In genomic region chr5:30587681-30588300, GRCm38 (mm10) we compare ENCODE assay signal across 8 mouse cellular contexts. TPM values are rescaled to one million over a fixed set of nuclear protein-coding genes. Genes with fewer than 3 reads are reported as not detected.
A peak's percentile ranks its signal among the peaks of the same experiment; 100 is the strongest.
DNase-seq lines count a peak whose midpoint lies in the region; ATAC-seq lines count a peak whose summit lies in the region.

TSS of gene Kcnk3 (plus strand) at chr5:30588170.

- peak within 1 kb of the TSS; percentile 79 for H3K4me2 ChIP-seq in kidney, embryonic 14.5 days (replicated peaks; ENCODE audit: low read depth, low read length)
- H3K4me2 ChIP-seq in liver, embryonic 15.5 days, result peak within 1 kb of the TSS; percentile 57
- H3K4me2 ChIP-seq in neural tube, embryonic 15.5 days, result peak within 1 kb of the TSS; percentile 90

- no peaks in the 10 kb centered on the region for H3K36me3 ChIP-seq in embryonic facial prominence, embryonic 10.5 days (replicated peaks)
- no peaks in the 10 kb centered on the region for H3K36me3 ChIP-seq in heart, embryonic 10.5 days
- H3K36me3 ChIP-seq in kidney, embryonic 14.5 days (ENCODE audit: control insufficient read depth, insufficient read depth, low read length), result no peaks in the 10 kb centered on the region
- no peaks in the 10 kb centered on the region for H3K36me3 ChIP-seq in liver, embryonic 15.5 days (replicated peaks)
- H3K36me3 ChIP-seq in neural tube, embryonic 15.5 days, result no peaks in the 10 kb centered on the region

- no peak within 1 kb of the TSS for H3K27ac ChIP-seq in embryonic facial prominence, embryonic 10.5 days (replicated peaks)
- H3K27ac ChIP-seq in heart, embryonic 10.5 days, result peak within 1 kb of the TSS; percentile 80
- no peak within 1 kb of the TSS for H3K27ac ChIP-seq in kidney, embryonic 14.5 days (ENCODE audit: low read depth, low read length)
- H3K27ac ChIP-seq in liver, embryonic 15.5 days (replicated peaks), result no peak within 1 kb of the TSS
- H3K27ac ChIP-seq in neural tube, embryonic 15.5 days (replicated peaks), result peak within 1 kb of the TSS; percentile 87

- peak within 1 kb of the TSS; percentile 34; the same call in 1 of the 2 replicates for H3K9ac ChIP-seq in kidney, embryonic 14.5 days (ENCODE audit: low read depth, low read length)
- no peak within 1 kb of the TSS for H3K9ac ChIP-seq in liver, embryonic 15.5 days
- peak within 1 kb of the TSS; percentile 76 for H3K9ac ChIP-seq in neural tube, embryonic 15.5 days (replicated peaks)

- peak; percentile 21 to 45 for DNase-seq in spleen, adult 18-20 months
- no peak for DNase-seq in spleen, adult 12 weeks (ENCODE audit: low spot score)
- peak; percentile 85 for DNase-seq in embryonic facial prominence, embryonic 10.5 days (ENCODE audit: low spot score)
- no peak for DNase-seq in heart, embryonic 10.5 days (ENCODE audit: low spot score)
- DNase-seq in urinary bladder, postnatal 10 days (ENCODE audit: low spot score), result peak; percentile 44

- peaks cover 91% of the 10 kb centered on the region for H3K27me3 ChIP-seq in embryonic facial prominence, embryonic 10.5 days (replicated peaks; ENCODE audit: low read depth, poor library complexity, severe bottlenecking)
- peaks cover 51% of the 10 kb centered on the region for H3K27me3 ChIP-seq in heart, embryonic 10.5 days (ENCODE audit: insufficient read depth, poor library complexity, severe bottlenecking)
- H3K27me3 ChIP-seq in kidney, embryonic 14.5 days (ENCODE audit: control insufficient read depth, insufficient read depth, low read length), result peaks cover 30% of the 10 kb centered on the region
- peaks cover 83% of the 10 kb centered on the region for H3K27me3 ChIP-seq in liver, embryonic 15.5 days
- H3K27me3 ChIP-seq in neural tube, embryonic 15.5 days (replicated peaks), result peaks cover 27% of the 10 kb centered on the region; the same call in 1 of the 2 replicates

- peak; percentile 78 for ATAC-seq in kidney, embryonic 14.5 days (ENCODE audit: low FRiP score, low TSS enrichment)
- no peak for ATAC-seq in liver, embryonic 15.5 days (ENCODE audit: insufficient read depth)
- peak; percentile 77 for ATAC-seq in neural tube, embryonic 15.5 days (ENCODE audit: low FRiP score)

- peak within 1 kb of the TSS; percentile 62 for H3K4me3 ChIP-seq in embryonic facial prominence, embryonic 10.5 days
- peak within 1 kb of the TSS; percentile 66 for H3K4me3 ChIP-seq in heart, embryonic 10.5 days
- peak within 1 kb of the TSS; percentile 37 for H3K4me3 ChIP-seq in kidney, embryonic 14.5 days (ENCODE audit: low read length)
- peak within 1 kb of the TSS; percentile 33 for H3K4me3 ChIP-seq in liver, embryonic 15.5 days (replicated peaks)
- peak within 1 kb of the TSS; percentile 66 for H3K4me3 ChIP-seq in neural tube, embryonic 15.5 days (replicated peaks)

- 3% methylated on average over 52 of the region's 54 CpGs for WGBS in embryonic facial prominence, embryonic 10.5 days
- WGBS in heart, embryonic 10.5 days, result 10% methylated on average over 14 of the region's 54 CpGs
- 0% methylated on average over 11 of the region's 54 CpGs for WGBS in kidney, embryonic 14.5 days
- WGBS in liver, embryonic 15.5 days (ENCODE audit: insufficient replicate concordance), result under 1% methylated on average over 39 of the region's 54 CpGs
- 0% methylated on average over 5 of the region's 54 CpGs for WGBS in neural tube, embryonic 15.5 days

- H3K9me3 ChIP-seq in embryonic facial prominence, embryonic 10.5 days, result no peaks in the 10 kb centered on the region
- no peaks in the 10 kb centered on the region for H3K9me3 ChIP-seq in heart, embryonic 10.5 days
- no peaks in the 10 kb centered on the region for H3K9me3 ChIP-seq in kidney, embryonic 14.5 days (ENCODE audit: control insufficient read depth, low read length)
- no peaks in the 10 kb centered on the region for H3K9me3 ChIP-seq in liver, embryonic 15.5 days (replicated peaks)
- no peaks in the 10 kb centered on the region for H3K9me3 ChIP-seq in neural tube, embryonic 15.5 days (replicated peaks)

- H3K4me1 ChIP-seq in embryonic facial prominence, embryonic 10.5 days, result peaks cover 21% of the 10 kb centered on the region
- peaks cover 67% of the 10 kb centered on the region for H3K4me1 ChIP-seq in heart, embryonic 10.5 days
- peaks cover 9% of the 10 kb centered on the region for H3K4me1 ChIP-seq in kidney, embryonic 14.5 days (ENCODE audit: control insufficient read depth, insufficient read depth, low read length)
- peaks cover 6% of the 10 kb centered on the region; the same call in 1 of the 2 replicates for H3K4me1 ChIP-seq in liver, embryonic 15.5 days (replicated peaks)
- peaks cover 51% of the 10 kb centered on the region for H3K4me1 ChIP-seq in neural tube, embryonic 15.5 days

RNA-seq across cellular contexts. Expression of gene Kcnk3, which starts in this region (rescaled TPM):
- 0.26 and 0.35 TPM in 2 replicates for polyA plus RNA-seq in embryonic facial prominence, embryonic 10.5 days (2016; fragmentation: Nextera tagmentation; extraction: Ambion mirVana)
- polyA plus RNA-seq in heart, embryonic 10.5 days (2016; fragmentation: Nextera tagmentation; extraction: Ambion mirVana), result 17.0 and 34.2 TPM in 2 replicates
- polyA plus RNA-seq in kidney, embryonic 14.5 days (2014; fragmentation: Nextera tagmentation; extraction: Ambion mirVana), result 1.5 and 2.1 TPM in 2 replicates
- 0.17 and 0.26 TPM in 2 replicates for polyA plus RNA-seq in liver, embryonic 15.5 days (2015; fragmentation: Nextera tagmentation; extraction: Ambion mirVana)
- polyA plus RNA-seq in neural tube, embryonic 15.5 days (2015; fragmentation: Nextera tagmentation; extraction: Ambion mirVana), result 12.5 and 12.9 TPM in 2 replicates

Comparison
In these comparisons a context has a peak if more than half of its experiments do, and no peak if none do; other contexts are left out.
1. DNase-seq: peak in spleen, adult 18-20 months (2 of 2) and urinary bladder, postnatal 10 days (single experiment); none in spleen, adult 12 weeks (single experiment) and heart, embryonic 10.5 days (single experiment).
2. Peak in DNase-seq and H3K4me3 ChIP-seq in embryonic facial prominence, embryonic 10.5 days; RNA of the gene not detected or under 1 TPM.
3. H3K27ac ChIP-seq: peak in heart, embryonic 10.5 days (single experiment) and neural tube, embryonic 15.5 days (single experiment); none in embryonic facial prominence, embryonic 10.5 days (single experiment), kidney, embryonic 14.5 days (single experiment) and liver, embryonic 15.5 days (single experiment).
4. Peak in every context shown above with its lines, with median percentiles within 50 percentile points of each other: H3K4me3 ChIP-seq and H3K4me2 ChIP-seq.